In genomic region chr12:69582613-69583269, GRCm38 (mm10) we compare ENCODE assay signal across 8 mouse cellular contexts. TPM values are rescaled to one million over a fixed set of nuclear protein-coding genes. Genes with fewer than 3 reads are reported as not detected.
DNase-seq lines count a peak whose midpoint lies in the region; ATAC-seq and TF ChIP-seq lines count a peak whose summit lies in the region.

Gene Vcpkmt, minus strand, starts transcription at chr12:69583028.

- TF ChIP-seq CTCF in liver, embryonic 14.5 days (IDR thresholded peaks at IDR 0.05; ENCODE audit: low read depth) = no peak
- TF ChIP-seq CTCF in stomach, postnatal 0 days (IDR thresholded peaks at IDR 0.05; ENCODE audit: low read depth) = no peak

- H3K9me3 ChIP-seq in forebrain, embryonic 10.5 days = no peaks in the 10 kb centered on the region
- no peaks in the 10 kb centered on the region for H3K9me3 ChIP-seq in heart, embryonic 15.5 days (replicated peaks)
- H3K9me3 ChIP-seq in liver, embryonic 14.5 days (ENCODE audit: control insufficient read depth, low read length) = no peaks in the 10 kb centered on the region
- H3K9me3 ChIP-seq in neural tube, embryonic 11.5 days (ENCODE audit: control insufficient read depth, low read length) = no peaks in the 10 kb centered on the region
- no peaks in the 10 kb centered on the region for H3K9me3 ChIP-seq in stomach, postnatal 0 days (ENCODE audit: control insufficient read depth, low read length)

- no peak for TF ChIP-seq EP300 in liver, embryonic 14.5 days (IDR thresholded peaks at IDR 0.05; ENCODE audit: low read depth)
- TF ChIP-seq EP300 in stomach, postnatal 0 days (optimal IDR thresholded peaks at IDR 0.05) = no peak

- peaks cover 63% of the 10 kb centered on the region for H3K36me3 ChIP-seq in forebrain, embryonic 10.5 days (replicated peaks)
- H3K36me3 ChIP-seq in heart, embryonic 15.5 days = peaks cover 40% of the 10 kb centered on the region
- H3K36me3 ChIP-seq in liver, embryonic 14.5 days (replicated peaks; ENCODE audit: control insufficient read depth, insufficient read depth, low read depth) = peaks cover 5% of the 10 kb centered on the region
- peaks cover 8% of the 10 kb centered on the region; the same call in 1 of the 2 replicates for H3K36me3 ChIP-seq in neural tube, embryonic 11.5 days (ENCODE audit: control insufficient read depth, insufficient read depth, low read length)
- H3K36me3 ChIP-seq in stomach, postnatal 0 days (ENCODE audit: control insufficient read depth, insufficient read depth, low read length) = peaks cover 5% of the 10 kb centered on the region

- DNase-seq in c-Kit-negative CD71-positive TER-119-positive erythroid progenitor cells, embryonic 14.5 days (ENCODE audit: low read depth, low spot score) = peak; percentile 85
- peak; percentile 89 for DNase-seq in forebrain, embryonic 10.5 days (ENCODE audit: extremely low spot score, low spot score)
- peak; percentile 88 to 94 for DNase-seq in kidney, postnatal 25 days
- DNase-seq in liver, embryonic 14.5 days (ENCODE audit: low read depth in 3 of 3, low spot score in 3 of 3) = peak; percentile 85 to 87 (median 86)
- DNase-seq in neural tube, embryonic 11.5 days (ENCODE audit: low spot score) = peak; percentile 91
- peak; percentile 93 for DNase-seq in stomach, postnatal 0 days (ENCODE audit: low spot score)

- peak within 1 kb of the TSS; percentile 67 for H3K4me2 ChIP-seq in heart, embryonic 15.5 days
- peak within 1 kb of the TSS; percentile 89 for H3K4me2 ChIP-seq in liver, embryonic 14.5 days (ENCODE audit: low read depth)
- peak within 1 kb of the TSS; percentile 70 for H3K4me2 ChIP-seq in neural tube, embryonic 11.5 days (ENCODE audit: low read depth)
- H3K4me2 ChIP-seq in stomach, postnatal 0 days (replicated peaks; ENCODE audit: low read depth) = peak within 1 kb of the TSS; percentile 76

- WGBS in forebrain, embryonic 10.5 days = under 1% methylated on average over 56 of the region's 56 CpGs
- WGBS in heart, embryonic 15.5 days = under 1% methylated on average over 56 of the region's 56 CpGs
- WGBS in liver, embryonic 14.5 days (ENCODE audit: insufficient replicate concordance) = under 1% methylated on average over 56 of the region's 56 CpGs
- WGBS in neural tube, embryonic 11.5 days = under 1% methylated on average over 56 of the region's 56 CpGs
- WGBS in stomach, postnatal 0 days = under 1% methylated on average over 55 of the region's 56 CpGs

- H3K27me3 ChIP-seq in forebrain, embryonic 10.5 days (ENCODE audit: poor library complexity, severe bottlenecking) = no peaks in the 10 kb centered on the region
- H3K27me3 ChIP-seq in heart, embryonic 15.5 days = no peaks in the 10 kb centered on the region
- H3K27me3 ChIP-seq in liver, embryonic 14.5 days (ENCODE audit: control insufficient read depth, insufficient read depth, low read length) = no peaks in the 10 kb centered on the region
- no peaks in the 10 kb centered on the region for H3K27me3 ChIP-seq in neural tube, embryonic 11.5 days (ENCODE audit: control insufficient read depth, insufficient read depth, low read length)
- no peaks in the 10 kb centered on the region for H3K27me3 ChIP-seq in stomach, postnatal 0 days (ENCODE audit: control insufficient read depth, insufficient read depth, low read length)

- H3K4me1 ChIP-seq in forebrain, embryonic 10.5 days = peaks cover 19% of the 10 kb centered on the region
- H3K4me1 ChIP-seq in heart, embryonic 15.5 days (replicated peaks) = peaks cover 12% of the 10 kb centered on the region
- H3K4me1 ChIP-seq in liver, embryonic 14.5 days (replicated peaks; ENCODE audit: control insufficient read depth in 2 of 2, insufficient read depth in 2 of 2, low read length in 1 of 2) = peaks cover 15 to 23% of the 10 kb centered on the region in 2 experiments
- peaks cover 2% of the 10 kb centered on the region; the same call in 1 of the 2 replicates for H3K4me1 ChIP-seq in neural tube, embryonic 11.5 days (ENCODE audit: control insufficient read depth, insufficient read depth, low read length)
- H3K4me1 ChIP-seq in stomach, postnatal 0 days (replicated peaks; ENCODE audit: control insufficient read depth, insufficient read depth) = no peaks in the 10 kb centered on the region

- H3K27ac ChIP-seq in forebrain, embryonic 10.5 days = peak within 1 kb of the TSS; percentile 95
- peak within 1 kb of the TSS; percentile 75 for H3K27ac ChIP-seq in heart, embryonic 15.5 days
- H3K27ac ChIP-seq in liver, embryonic 14.5 days = peak within 1 kb of the TSS; percentile 76
- peak within 1 kb of the TSS; percentile 64 for H3K27ac ChIP-seq in neural tube, embryonic 11.5 days (ENCODE audit: low read depth, low read length)
- H3K27ac ChIP-seq in stomach, postnatal 0 days (replicated peaks) = peak within 1 kb of the TSS; percentile 71

- peak within 1 kb of the TSS; percentile 86 for H3K4me3 ChIP-seq in forebrain, embryonic 10.5 days
- H3K4me3 ChIP-seq in heart, embryonic 15.5 days = peak within 1 kb of the TSS; percentile 71
- H3K4me3 ChIP-seq in liver, embryonic 14.5 days (ENCODE audit: insufficient read depth in 1 of 2, low read depth in 2 of 2, low read length in 2 of 2) = peak within 1 kb of the TSS; percentile 67 to 78
- peak within 1 kb of the TSS; percentile 79 for H3K4me3 ChIP-seq in neural tube, embryonic 11.5 days (ENCODE audit: low read depth, low read length)
- H3K4me3 ChIP-seq in stomach, postnatal 0 days (ENCODE audit: low read depth, low read length) = peak within 1 kb of the TSS; percentile 90

- ATAC-seq in CD4-positive, CD25-positive, alpha-beta regulatory T cell, adult 4 months = peak; percentile 96
- ATAC-seq in heart, embryonic 15.5 days (replicated peaks; ENCODE audit: insufficient number of reproducible peaks, insufficient read depth, low FRiP score, low read depth) = peak; percentile 92
- ATAC-seq in liver, embryonic 14.5 days (ENCODE audit: insufficient read depth) = peak; percentile 97
- ATAC-seq in neural tube, embryonic 11.5 days (ENCODE audit: insufficient read depth, low FRiP score, low TSS enrichment) = peak; percentile 92
- ATAC-seq in stomach, postnatal 0 days (ENCODE audit: low FRiP score, low TSS enrichment) = peak; percentile 98

- H3K9ac ChIP-seq in heart, embryonic 15.5 days = peak within 1 kb of the TSS; percentile 67
- peak within 1 kb of the TSS; percentile 76 for H3K9ac ChIP-seq in liver, embryonic 14.5 days (replicated peaks)
- H3K9ac ChIP-seq in neural tube, embryonic 11.5 days (ENCODE audit: low read length) = peak within 1 kb of the TSS; percentile 92
- peak within 1 kb of the TSS; percentile 82 for H3K9ac ChIP-seq in stomach, postnatal 0 days (ENCODE audit: low read length)

RNA-seq across cellular contexts. Expression of gene Vcpkmt, which starts in this region (rescaled TPM):
- 10 to 100 TPM in 1 of 2 experiments, 1 to 10 TPM in 1; 9.5 to 11.7 TPM for polyA plus RNA-seq in CD4-positive, CD25-positive, alpha-beta regulatory T cell, adult 4 months (2017; shearing (Covaris generic))
- 30.6 and 32.4 TPM in 2 replicates for polyA plus RNA-seq in forebrain, embryonic 10.5 days (2016; fragmentation: Nextera tagmentation; extraction: Ambion mirVana)
- polyA plus RNA-seq in heart, embryonic 15.5 days (2015; fragmentation: Nextera tagmentation; extraction: Ambion mirVana) = 15.3 and 15.9 TPM in 2 replicates
- polyA plus RNA-seq in liver, embryonic 14.5 days (2012; rRNA removed) = 3.9 and 7.4 TPM in 2 replicates
- 12.4 and 13.8 TPM in 2 replicates for polyA plus RNA-seq in liver, embryonic 14.5 days (2014; fragmentation: Nextera tagmentation; extraction: Ambion mirVana)
- 19.8 and 20.1 TPM in 2 replicates for polyA plus RNA-seq in neural tube, embryonic 11.5 days (2014; fragmentation: Nextera tagmentation; extraction: Ambion mirVana)
- 24.4 and 24.7 TPM in 2 replicates for polyA plus RNA-seq in stomach, postnatal 0 days (2015; fragmentation: Nextera tagmentation; extraction: Ambion mirVana)

Comparison
In these comparisons a context has a peak if more than half of its experiments do, and no peak if none do; other contexts are left out.
1. Peak in every context shown above with its lines: DNase-seq, ATAC-seq, H3K4me3 ChIP-seq and H3K27ac ChIP-seq.